Mouse (Mus musculus) embryonic fibroblast, embryonic 13.5 days (primary cell): ENCODE measurements around the gene Kl.

ENCODE experiments used
- CTCF ChIP-seq: IDR thresholded peaks from 2 replicates; pipeline ENCODE4 v1.5.1; 2011; ENCODE audit warnings: mild to moderate bottlenecking, control low read depth, low read length, moderate library complexity, borderline replicate concordance; ENCODE audit not compliant: insufficient read depth
- POLR2A ChIP-seq: IDR thresholded peaks from 2 replicates; pipeline ENCODE4 v1.6.1; 2011; ENCODE audit warnings: low read depth, mild to moderate bottlenecking, control low read depth, low read length, moderate library complexity

DNA sequence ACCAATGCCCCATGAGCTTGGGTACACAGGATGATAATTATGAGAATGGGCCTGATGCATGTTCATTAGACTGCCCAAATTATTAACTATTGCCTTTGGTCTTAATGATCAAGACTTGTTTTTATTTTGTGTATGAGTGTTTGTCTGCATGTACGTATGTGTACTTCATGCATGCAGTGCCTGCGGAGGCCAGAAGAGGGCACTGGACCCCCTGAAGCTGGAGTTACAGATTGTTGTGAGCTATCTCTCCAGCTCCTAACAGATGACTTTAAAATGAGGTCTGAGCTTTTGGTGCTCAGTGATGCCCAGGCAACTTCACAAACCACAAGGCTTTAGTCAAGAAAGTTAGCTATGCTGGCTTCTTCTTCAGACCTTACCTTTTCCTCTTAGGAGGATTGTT lies 6.8 kb upstream of the Kl start:
- TF ChIP-seq CTCF = no peak
- no peak for TF ChIP-seq POLR2A
